Mouse (Mus musculus): ENCODE data around the gene Nox1. TPM values are rescaled to one million over a fixed set of nuclear protein-coding genes. Genes with fewer than 3 reads are reported as not detected.

The Nox1 gene
- 0.27 and 0.46 TPM in 2 replicates for total RNA-seq (2012; rRNA removed)
- under 1 TPM in 1 of 2 experiments, not detected in 1; 0.60 TPM for polyA plus RNA-seq (2012; ENCODE audit: insufficient read depth in 1 of 2, insufficient read length in 2 of 2, low read depth in 1 of 2, low replicate concordance in 2 of 2, missing spikeins in 1 of 2)

DNA sequence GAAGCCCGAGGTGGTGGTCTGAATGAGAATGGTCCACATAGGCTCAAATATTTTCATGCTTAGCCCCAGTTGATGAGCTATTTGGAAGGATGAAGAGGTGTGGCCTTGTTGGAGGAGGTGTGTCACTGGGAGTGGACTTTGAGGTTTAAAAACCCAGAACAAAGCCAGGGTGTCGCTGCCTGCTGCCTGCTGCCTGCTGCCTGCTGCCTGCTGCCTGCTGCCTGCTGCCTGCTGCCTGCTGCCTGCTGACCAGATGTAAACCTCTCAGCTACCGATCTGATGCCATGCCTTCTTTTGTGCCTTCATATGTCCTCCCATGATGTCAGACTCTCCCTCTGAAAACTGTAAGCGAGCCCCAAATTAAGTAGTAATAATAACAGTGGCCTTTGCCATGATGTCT lies at the start of gene Nox1:
TSS of gene Nox1 (minus strand) at position 101 of the 400 bp plus-strand sequence.
- Histone ChIP-seq H3K9ac (ENCODE audit: control insufficient read depth, low read depth, low read length, poor library complexity, severe bottlenecking) (no peak within 1 kb of the TSS), H3K27me3 (ENCODE audit: control insufficient read depth in 1 of 2, insufficient read depth in 2 of 2, low read length in 2 of 2) (no peaks in the 10 kb centered on the region), H3K4me1 (ENCODE audit: control insufficient read depth in 1 of 2, insufficient read depth in 2 of 2, low read length in 2 of 2) (peaks cover 0 to 7% of the 10 kb centered on the region in 2 experiments; a peak in 2 of 4 replicates), H3K27ac (ENCODE audit: control insufficient read depth, low read depth, low read length) (no peak within 1 kb of the TSS), H3K36me3 (ENCODE audit: control insufficient read depth in 1 of 2, insufficient read depth in 2 of 2, low read length in 2 of 2) (peaks cover 12% of the 10 kb centered on the region in 2 experiments), H3K4me3 (ENCODE audit: control insufficient read depth in 1 of 2, insufficient read depth in 1 of 2, low read depth in 2 of 2, low read length in 2 of 2) (no peak within 1 kb of the TSS), H3K79me2 (ENCODE audit: control insufficient read depth, insufficient read depth, low read length, poor library complexity) (no peaks in the 10 kb centered on the region), H3K9me3 (replicated peaks; ENCODE audit: insufficient read depth, low read length) (no peaks in the 10 kb centered on the region)
- DNase-seq (ENCODE audit: low read depth, low spot score) = no peak
- TF ChIP-seq TBP (IDR thresholded peaks at IDR 0.05; ENCODE audit: low read depth, low read length) = no peak
- TF ChIP-seq CHD2 (IDR thresholded peaks at IDR 0.05; ENCODE audit: low read length) = no peak
- no peak for TF ChIP-seq POLR2AphosphoS2 (IDR thresholded peaks at IDR 0.05; ENCODE audit: low read length)
- no peak for TF ChIP-seq MAX (IDR thresholded peaks at IDR 0.05; ENCODE audit: low read length)
- TF ChIP-seq E2F4 (IDR thresholded peaks at IDR 0.05; ENCODE audit: borderline replicate concordance, low read depth, low read length) = no peak
- TF ChIP-seq MAZ (IDR thresholded peaks at IDR 0.05; ENCODE audit: low read depth, low read length) = no peak
- no peak for TF ChIP-seq TCF12 (IDR thresholded peaks at IDR 0.05; ENCODE audit: low read depth, low read length)

DNA sequence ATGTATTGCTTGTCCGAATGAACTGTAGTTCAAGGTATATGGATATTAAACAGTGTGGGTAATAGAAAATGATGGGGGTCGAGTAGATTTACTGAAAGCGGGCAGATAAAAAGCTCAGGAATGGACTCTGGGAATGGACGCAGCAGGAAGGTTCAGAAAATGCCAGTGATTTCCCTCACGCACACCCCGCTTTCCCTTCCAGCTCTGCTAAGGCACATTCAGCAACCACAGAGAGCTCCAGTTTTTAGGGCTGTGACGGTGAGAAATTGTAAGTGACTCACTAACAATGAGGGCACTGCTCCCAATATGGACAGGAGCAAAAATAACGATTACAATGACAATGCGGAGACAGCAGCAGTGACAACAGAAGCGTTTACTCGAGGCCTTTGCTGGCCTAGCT lies 40.4 kb upstream of the Nox1 start:
- Histone ChIP-seq H3K4me1 (ENCODE audit: control insufficient read depth in 1 of 2, insufficient read depth in 2 of 2, low read length in 2 of 2) (no peaks in the 10 kb centered on the region), H3K9me3 (replicated peaks; ENCODE audit: insufficient read depth, low read length) (no peaks in the 10 kb centered on the region), H3K27me3 (ENCODE audit: control insufficient read depth in 1 of 2, insufficient read depth in 2 of 2, low read length in 2 of 2) (no peaks in the 10 kb centered on the region), H3K4me3 (ENCODE audit: control insufficient read depth in 1 of 2, insufficient read depth in 1 of 2, low read depth in 2 of 2, low read length in 2 of 2) (no peak overlapping the region), H3K36me3 (ENCODE audit: control insufficient read depth in 1 of 2, insufficient read depth in 2 of 2, low read length in 2 of 2) (peaks cover 0 to 19% of the 10 kb centered on the region in 2 experiments; a peak in 2 of 4 replicates), H3K79me2 (ENCODE audit: control insufficient read depth, insufficient read depth, low read length, poor library complexity) (no peaks in the 10 kb centered on the region), H3K27ac (ENCODE audit: control insufficient read depth, low read depth, low read length) (no peak overlapping the region), H3K9ac (ENCODE audit: control insufficient read depth, low read depth, low read length, poor library complexity, severe bottlenecking) (no peak overlapping the region)
- TF ChIP-seq MYC (IDR thresholded peaks at IDR 0.05; ENCODE audit: low read depth, low read length) (no peak), MEF2A (IDR thresholded peaks at IDR 0.05; ENCODE audit: extremely low read depth, insufficient replicate concordance, low read depth, low read length, poor library complexity, severe bottlenecking) (no peak), TAL1 (IDR thresholded peaks at IDR 0.05; ENCODE audit: low read length) (no peak), NELFE (IDR thresholded peaks at IDR 0.05; ENCODE audit: low read depth, low read length) (no peak), CHD1 (IDR thresholded peaks at IDR 0.05; ENCODE audit: low read depth, low read length) (no peak), EP300 (IDR thresholded peaks at IDR 0.05; ENCODE audit: low read depth in 1 of 2, low read length in 2 of 2) (no peak), RAD21 (IDR thresholded peaks at IDR 0.05; ENCODE audit: low read depth, low read length) (no peak), BHLHE40 (IDR thresholded peaks at IDR 0.05; ENCODE audit: borderline replicate concordance, low read depth, low read length) (no peak), MAX (IDR thresholded peaks at IDR 0.05; ENCODE audit: low read length) (no peak), CTCF (IDR thresholded peaks at IDR 0.05 in 2 of 3, conservative IDR thresholded peaks at IDR 0.05 in 1 of 3; ENCODE audit: control insufficient read depth in 1 of 3, insufficient read depth in 1 of 3, low read depth in 2 of 3, low read length in 3 of 3, poor library complexity in 1 of 3, severe bottlenecking in 1 of 3) (no peak), KAT2A (conservative IDR thresholded peaks at IDR 0.05; ENCODE audit: low read depth, low read length) (no peak), JUND (IDR thresholded peaks at IDR 0.05; ENCODE audit: low read depth, low read length) (no peak), POLR2AphosphoS2 (IDR thresholded peaks at IDR 0.05; ENCODE audit: low read length) (no peak), E2F4 (IDR thresholded peaks at IDR 0.05; ENCODE audit: borderline replicate concordance, low read depth, low read length) (no peak), SIN3A (IDR thresholded peaks at IDR 0.05; ENCODE audit: low read length) (no peak)
- no peak for DNase-seq (ENCODE audit: low read depth, low spot score)
